Mouse (Mus musculus) forebrain, embryonic 10.5 days (tissue): ENCODE results near the gene Gm44503. TPM values are rescaled to one million over a fixed set of nuclear protein-coding genes. Genes with fewer than 3 reads are reported as not detected.

Experiments used
- DNase-seq: peaks from one replicate; pipeline ENCODE4 v3.0.0-alpha.2; 2017; ENCODE audit warnings: low spot score; ENCODE audit errors: extremely low spot score
- H3K27ac ChIP-seq: fragments of 300-500 bp; sonication (generic); 2 replicates; pipeline ENCODE4 v1.5.1; 2016; ENCODE audit warnings: mild to moderate bottlenecking
- H3K27me3 ChIP-seq: fragments of 300-500 bp; sonication (generic); 2 replicates; pipeline ENCODE4 v1.6.1; 2016; ENCODE audit warnings: mild to moderate bottlenecking; ENCODE audit not compliant: poor library complexity, severe bottlenecking
- H3K36me3 ChIP-seq: fragments of 300-500 bp; sonication (generic); replicated peaks from 2 replicates; pipeline ENCODE4 v1.6.1; 2016; ENCODE audit warnings: mild to moderate bottlenecking, moderate library complexity
- H3K4me1 ChIP-seq: fragments of 300-500 bp; sonication (generic); 2 replicates; pipeline ENCODE4 v1.6.1; 2016
- H3K4me3 ChIP-seq: fragments of 300-500 bp; sonication (generic); 2 replicates; pipeline ENCODE4 v1.5.1; 2016; ENCODE audit warnings: mild to moderate bottlenecking, moderate library complexity
- H3K9me3 ChIP-seq: fragments of 300-500 bp; sonication (generic); 2 replicates; pipeline ENCODE4 v1.6.1; 2016; ENCODE audit warnings: mild to moderate bottlenecking, moderate library complexity
- WGBS: fragments of 180-500 bp; shearing (Covaris S2); methylation state at CpG from one replicate; pipeline ENCODE4 v1.1.7; 2016; 5-methylcytosine and 5-hydroxymethylcytosine counted together
- polyA plus RNA-seq: library from polyadenylated mRNA; unstranded; fragments of >200 nt; fragmentation: Nextera tagmentation; extraction: Ambion mirVana; gene quantifications from 2 replicates; pipeline ENCODE4 v1.2.1, GENCODE M21; 2016

The Gm44503 gene
- polyA plus RNA-seq = not detected in 2 replicates

GRCm38 (mm10) chr9:72958521-72959450, at the start of gene Gm44503, which contains the start of gene Dyx1c1:
Gm44503 (plus strand) TSS chr9:72958852.
Dyx1c1 (plus strand) TSS chr9:72958785.
- H3K9me3 ChIP-seq = no peaks in the 10 kb centered on the region
- peak within 1 kb of the TSS; percentile 78 for H3K27ac ChIP-seq
- DNase-seq = peak; percentile 88
- no peaks in the 10 kb centered on the region for H3K36me3 ChIP-seq
- H3K27me3 ChIP-seq = no peaks in the 10 kb centered on the region
- peak within 1 kb of the TSS; percentile 78 for H3K4me3 ChIP-seq
- peaks cover 15% of the 10 kb centered on the region for H3K4me1 ChIP-seq
- 2% methylated on average over 43 of the region's 43 CpGs for WGBS

- Histone ChIP-seq H3K9me3 (no peaks in the 10 kb centered on the region), H3K4me3 (no peak overlapping the region), H3K27ac (no peak overlapping the region), H3K4me1 (no peaks in the 10 kb centered on the region), H3K27me3 (no peaks in the 10 kb centered on the region), H3K36me3 (peaks cover 90% of the 10 kb centered on the region)
- DNase-seq = no peak
- WGBS = 89% methylated on average over 2 of the region's 2 CpGs
Measured at GRCm38 (mm10) chr9:72911381-72911780, 47.3 kb upstream of the Gm44503 start.

- no peak for DNase-seq
- Histone ChIP-seq H3K9me3 (no peaks in the 10 kb centered on the region), H3K4me1 (no peaks in the 10 kb centered on the region), H3K36me3 (peaks cover 74% of the 10 kb centered on the region), H3K27ac (no peak overlapping the region), H3K4me3 (no peak overlapping the region), H3K27me3 (no peaks in the 10 kb centered on the region)
- 91% methylated on average over 6 of the region's 6 CpGs for WGBS
Measured at GRCm38 (mm10) chr9:72913551-72913950, 45.1 kb upstream of the Gm44503 start.

GRCm38 (mm10) chr9:72915728-72916127, 42.9 kb upstream of the Gm44503 start:
- no peak overlapping the region for H3K4me3 ChIP-seq
- DNase-seq = no peak
- no peak overlapping the region for H3K27ac ChIP-seq
- H3K27me3 ChIP-seq = no peaks in the 10 kb centered on the region
- peaks cover 52% of the 10 kb centered on the region for H3K36me3 ChIP-seq
- 84% methylated on average over 7 of the region's 7 CpGs for WGBS
- H3K4me1 ChIP-seq = no peaks in the 10 kb centered on the region
- H3K9me3 ChIP-seq = no peaks in the 10 kb centered on the region

- Histone ChIP-seq H3K9me3 (no peaks in the 10 kb centered on the region), H3K4me1 (peaks cover 28% of the 10 kb centered on the region), H3K27ac (no peak overlapping the region), H3K4me3 (no peak overlapping the region), H3K27me3 (peaks cover 47% of the 10 kb centered on the region), H3K36me3 (peaks cover 3% of the 10 kb centered on the region)
- DNase-seq = no peak
- 81% methylated on average over 3 of the region's 3 CpGs for WGBS
Measured at GRCm38 (mm10) chr9:72923068-72923467, 35.6 kb upstream of the Gm44503 start.

GRCm38 (mm10) chr9:72925021-72925934, 33.4 kb upstream of the Gm44503 start, which contains the start of gene Pygo1:
Pygo1 (plus strand) TSS chr9:72925645.
- peaks cover 30% of the 10 kb centered on the region for H3K4me1 ChIP-seq
- peak; percentile 68 for DNase-seq
- H3K27ac ChIP-seq = peak within 1 kb of the TSS; percentile 93
- WGBS = under 1% methylated on average over 107 of the region's 108 CpGs
- peaks cover 47% of the 10 kb centered on the region for H3K27me3 ChIP-seq
- H3K36me3 ChIP-seq = peaks cover 6% of the 10 kb centered on the region
- H3K9me3 ChIP-seq = no peaks in the 10 kb centered on the region
- peak within 1 kb of the TSS; percentile 80 for H3K4me3 ChIP-seq

GRCm38 (mm10) chr9:72925935-72926258, 32.8 kb upstream of the Gm44503 start:
- peak overlapping the region; percentile 93 for H3K27ac ChIP-seq
- H3K36me3 ChIP-seq = peaks cover 8% of the 10 kb centered on the region
- peak overlapping the region; percentile 80 for H3K4me3 ChIP-seq
- whole genome bisulfite sequencing = 2% methylated on average over 20 of the region's 20 CpGs
- peaks cover 47% of the 10 kb centered on the region for H3K27me3 ChIP-seq
- no peak for DNase-seq
- no peaks in the 10 kb centered on the region for H3K9me3 ChIP-seq
- H3K4me1 ChIP-seq = peaks cover 30% of the 10 kb centered on the region

- peaks cover 19% of the 10 kb centered on the region for H3K27me3 ChIP-seq
- H3K9me3 ChIP-seq = peaks cover 6% of the 10 kb centered on the region; the same call in 1 of the 2 replicates
- no peak for DNase-seq
- H3K4me3 ChIP-seq = no peak overlapping the region
- H3K36me3 ChIP-seq = peaks cover 47% of the 10 kb centered on the region
- no peak overlapping the region for H3K27ac ChIP-seq
- WGBS = 84% methylated on average over 13 of the region's 13 CpGs
- H3K4me1 ChIP-seq = peaks cover 16% of the 10 kb centered on the region
Measured at GRCm38 (mm10) chr9:72931166-72931790, 27.4 kb upstream of the Gm44503 start.

- H3K27ac ChIP-seq = no peak overlapping the region
- no peaks in the 10 kb centered on the region for H3K4me1 ChIP-seq
- 90% methylated on average over 4 of the region's 4 CpGs for WGBS
Measured at GRCm38 (mm10) chr9:72935309-72935708, 23.3 kb upstream of the Gm44503 start.

GRCm38 (mm10) chr9:72936301-72936700, 22.4 kb upstream of the Gm44503 start:
- WGBS = 78% methylated on average over 2 of the region's 2 CpGs
- Histone ChIP-seq H3K27me3 (no peaks in the 10 kb centered on the region), H3K27ac (no peak overlapping the region), H3K4me1 (no peaks in the 10 kb centered on the region), H3K9me3 (peaks cover 6% of the 10 kb centered on the region; the same call in 1 of the 2 replicates), H3K4me3 (no peak overlapping the region), H3K36me3 (peaks cover 40% of the 10 kb centered on the region)
- DNase-seq = no peak

More at GRCm38 (mm10) chr9:72935309-72935708, 23.3 kb upstream of the Gm44503 start:
- DNase-seq = no peak
- Histone ChIP-seq H3K27me3 (no peaks in the 10 kb centered on the region), H3K36me3 (peaks cover 43% of the 10 kb centered on the region), H3K9me3 (peaks cover 6% of the 10 kb centered on the region; the same call in 1 of the 2 replicates), H3K4me3 (no peak overlapping the region)

GRCm38 (mm10) chr9:72943424-72943823, 15.2 kb upstream of the Gm44503 start:
- no peaks in the 10 kb centered on the region for H3K27me3 ChIP-seq
- no peak for DNase-seq
- no peaks in the 10 kb centered on the region for H3K4me1 ChIP-seq
- H3K27ac ChIP-seq = no peak overlapping the region
- peaks cover 9% of the 10 kb centered on the region for H3K9me3 ChIP-seq
- 62% methylated on average over 3 of the region's 3 CpGs for WGBS
- peaks cover 55% of the 10 kb centered on the region for H3K36me3 ChIP-seq
- no peak overlapping the region for H3K4me3 ChIP-seq

- no peaks in the 10 kb centered on the region for H3K27me3 ChIP-seq
- H3K4me1 ChIP-seq = no peaks in the 10 kb centered on the region
- 92% methylated on average over 13 of the region's 13 CpGs for WGBS
- no peak overlapping the region for H3K4me3 ChIP-seq
- no peak overlapping the region for H3K27ac ChIP-seq
- H3K36me3 ChIP-seq = peaks cover 55% of the 10 kb centered on the region
- DNase-seq = no peak
- H3K9me3 ChIP-seq = peaks cover 9% of the 10 kb centered on the region
Measured at GRCm38 (mm10) chr9:72944286-72944685, 14.4 kb upstream of the Gm44503 start.
